Mouse (Mus musculus) kidney, postnatal 14 days (tissue): Measurements from ENCODE around the gene Irf6.

Experiments used
- DNase-seq: peaks from one replicate; pipeline ENCODE4 v3.0.0; 2022; ENCODE audit warnings: mixed read lengths

Irf6 gene

GRCm38 (mm10) chr1:193152872-193153271, at the start of gene Irf6:
Gene Irf6, plus strand, starts transcription at chr1:193153111.
- peak; percentile 91 for DNase-seq

- no peak for DNase-seq
These were observed 40.8 kb upstream of the Irf6 start for GRCm38 (mm10) chr1:193112093-193112492.

- DNase-seq: no peak
These were observed 30.1 kb upstream of the Irf6 start for GRCm38 (mm10) chr1:193122793-193123192.

- DNase-seq: no peak
These were observed 29.6 kb upstream of the Irf6 start for GRCm38 (mm10) chr1:193123290-193123689.

GRCm38 (mm10) chr1:193125835-193126234, 27.1 kb upstream of the Irf6 start:
- no peak for DNase-seq

GRCm38 (mm10) chr1:193128055-193128454, 24.9 kb upstream of the Irf6 start:
- DNase-seq: no peak

GRCm38 (mm10) chr1:193129321-193129720, 23.6 kb upstream of the Irf6 start:
- no peak for DNase-seq

GRCm38 (mm10) chr1:193129786-193130455, 23.0 kb upstream of the Irf6 start, which contains the start of gene Diexf:
Gene Diexf, minus strand, starts transcription at chr1:193130272.
- peak; percentile 97 for DNase-seq

- no peak for DNase-seq
These were observed 22.5 kb upstream of the Irf6 start for GRCm38 (mm10) chr1:193130456-193130825.

- DNase-seq: no peak
These were observed 22.1 kb upstream of the Irf6 start for GRCm38 (mm10) chr1:193130839-193131238.

GRCm38 (mm10) chr1:193131311-193131948, 21.5 kb upstream of the Irf6 start:
- DNase-seq: no peak

- no peak for DNase-seq
These were observed 20.5 kb upstream of the Irf6 start for GRCm38 (mm10) chr1:193132385-193132784.

- DNase-seq: no peak
These were observed 19.2 kb upstream of the Irf6 start for GRCm38 (mm10) chr1:193133726-193134125.

GRCm38 (mm10) chr1:193138087-193138486, 14.8 kb upstream of the Irf6 start:
- no peak for DNase-seq

GRCm38 (mm10) chr1:193138669-193139068, 14.2 kb upstream of the Irf6 start:
- DNase-seq: no peak

- DNase-seq: no peak
These were observed 11.8 kb upstream of the Irf6 start for GRCm38 (mm10) chr1:193141118-193141517.

- DNase-seq: no peak
These were observed 10.3 kb upstream of the Irf6 start for GRCm38 (mm10) chr1:193142517-193143062.

- DNase-seq: no peak
These were observed 8.4 kb upstream of the Irf6 start for GRCm38 (mm10) chr1:193144516-193144915.

GRCm38 (mm10) chr1:193145101-193145500, 7.8 kb upstream of the Irf6 start:
- no peak for DNase-seq

- no peak for DNase-seq
These were observed 6.5 kb upstream of the Irf6 start for GRCm38 (mm10) chr1:193146416-193146815.

- no peak for DNase-seq
These were observed 3.7 kb upstream of the Irf6 start for GRCm38 (mm10) chr1:193149231-193149630.

- no peak for DNase-seq
These were observed 1.8 kb upstream of the Irf6 start for GRCm38 (mm10) chr1:193151134-193151533.

GRCm38 (mm10) chr1:193153561-193153960, 650 bp downstream of the Irf6 start:
- DNase-seq: peak; percentile 41
